Mouse (Mus musculus): ENCODE measurements around the gene Krt76. TPM values are rescaled to one million over a fixed set of nuclear protein-coding genes. Genes with fewer than 3 reads are reported as not detected.

The Krt76 gene
- total and polyA plus RNA-seq, 3 experiments = not detected

DNA sequence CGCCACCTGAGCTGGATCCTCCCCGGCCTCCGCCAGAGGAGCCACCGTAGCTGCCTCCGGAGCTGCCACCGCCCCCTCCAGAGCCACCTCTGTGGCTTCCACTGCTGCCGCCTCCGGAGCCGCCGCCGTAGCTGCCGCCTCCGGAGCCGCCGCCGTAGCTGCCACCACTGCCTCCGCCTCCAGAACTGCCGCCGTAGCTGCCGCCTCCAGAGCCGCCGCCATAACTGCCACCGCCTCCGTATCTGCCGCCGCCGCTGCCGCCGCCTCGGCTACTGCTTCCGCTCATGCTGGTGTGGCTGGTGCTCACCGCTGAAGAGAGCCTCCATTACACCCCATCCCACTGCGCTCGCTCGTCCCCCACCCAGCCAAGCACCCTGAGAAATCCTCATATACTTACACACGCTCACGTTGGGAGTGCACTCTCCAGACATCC lies 46.7 kb downstream of the Krt76 start:
- no peaks in the 10 kb centered on the region for H3K79me2 ChIP-seq (replicated peaks; ENCODE audit: control insufficient read depth, extremely low read depth, insufficient read depth, poor library complexity, severe bottlenecking)
- dilution Hi-C loops (cut with MboI; ENCODE audit: extremely low pct_ligation_motif_present, extremely low pct_unique_long_range_greater_than_20kb, low sequenced_read_pairs) = no loop called here
- TF ChIP-seq POLR2A (IDR thresholded peaks at IDR 0.05; ENCODE audit: low read depth, low read length) (no peak), IRF4 (IDR thresholded peaks at IDR 0.05; ENCODE audit: low read depth, low read length) (no peak), UBTF (IDR thresholded peaks at IDR 0.05; ENCODE audit: low read depth, low read length) (peak; percentile 73; the same call in 1 of the 2 replicates), CHD1 (IDR thresholded peaks at IDR 0.05; ENCODE audit: low read depth, low read length) (no peak), SIN3A (IDR thresholded peaks at IDR 0.05; ENCODE audit: low read length) (no peak)
- no peak overlapping the region for H3K27ac ChIP-seq (ENCODE audit: insufficient read depth, low read depth)
- no peaks in the 10 kb centered on the region for H3K36me3 ChIP-seq (replicated peaks in 1 of 2; ENCODE audit: control insufficient read depth in 1 of 2, insufficient read depth in 1 of 2, low read length in 1 of 2)
- no peaks in the 10 kb centered on the region for H3K4me1 ChIP-seq (ENCODE audit: control insufficient read depth in 1 of 2, insufficient read depth in 2 of 2)
- H3K4me3 ChIP-seq (replicated peaks in 1 of 3; ENCODE audit: low read depth in 2 of 3, low read length in 2 of 3, poor library complexity in 1 of 3) = peak overlapping the region in 1 of 3 experiments; percentile 47
- peak overlapping the region; percentile 14; the same call in 1 of the 2 replicates for H3K9ac ChIP-seq (ENCODE audit: insufficient read depth, low read depth)
- in situ Hi-C loops (cut with MboI; ENCODE audit: low pct_ligation_motif_present, low pct_unique_long_range_greater_than_20kb, low sequenced_read_pairs) = loop anchor here (10.0 kb wide), 1 partner anchor 129 kb away; no protein-coding TSS in a partner anchor
- H3K9me3 ChIP-seq (replicated peaks; ENCODE audit: low read length) = peaks cover under 1% of the 10 kb centered on the region
- DNase-seq (ENCODE audit: extremely low read depth) = no peak
- H3K27me3 ChIP-seq (replicated peaks) = peaks cover 92% of the 10 kb centered on the region
- peak overlapping the region; percentile 27 for H3K4me2 ChIP-seq (ENCODE audit: insufficient read depth, low read depth, poor library complexity, severe bottlenecking)

DNA sequence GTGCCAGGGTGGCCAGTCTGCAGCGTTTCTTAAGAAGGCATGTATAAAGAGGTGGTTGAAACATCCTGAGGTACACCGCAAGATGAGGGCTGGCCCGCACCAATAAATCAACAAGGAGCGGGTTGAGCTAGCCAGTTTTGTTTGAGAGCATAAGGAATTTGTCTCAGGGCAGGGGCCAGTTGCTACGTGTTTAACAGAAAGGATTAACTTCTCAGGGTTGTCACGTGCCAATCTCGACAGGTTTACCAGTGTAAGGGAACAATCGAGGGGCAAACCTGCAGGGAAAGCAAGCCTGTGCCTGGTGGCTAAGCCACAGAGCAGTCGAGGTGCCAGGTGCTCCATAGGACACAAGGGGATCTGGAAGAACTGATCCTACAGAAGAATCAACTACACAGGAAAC lies 49.5 kb downstream of the Krt76 start:
- Histone ChIP-seq H3K36me3 (replicated peaks in 1 of 2; ENCODE audit: control insufficient read depth in 1 of 2, insufficient read depth in 1 of 2, low read length in 1 of 2) (no peaks in the 10 kb centered on the region), H3K4me3 (replicated peaks in 1 of 3; ENCODE audit: low read depth in 2 of 3, low read length in 2 of 3, poor library complexity in 1 of 3) (no peak overlapping the region), H3K4me2 (ENCODE audit: insufficient read depth, low read depth, poor library complexity, severe bottlenecking) (no peak overlapping the region), H3K79me2 (replicated peaks; ENCODE audit: control insufficient read depth, extremely low read depth, insufficient read depth, poor library complexity, severe bottlenecking) (no peaks in the 10 kb centered on the region), H3K27me3 (replicated peaks) (peaks cover 92% of the 10 kb centered on the region), H3K9ac (ENCODE audit: insufficient read depth, low read depth) (no peak overlapping the region), H3K4me1 (ENCODE audit: control insufficient read depth in 1 of 2, insufficient read depth in 2 of 2) (no peaks in the 10 kb centered on the region), H3K9me3 (replicated peaks; ENCODE audit: low read length) (peaks cover 4% of the 10 kb centered on the region), H3K27ac (ENCODE audit: insufficient read depth, low read depth) (no peak overlapping the region)
- DNase-seq (ENCODE audit: extremely low read depth) = no peak
- dilution Hi-C loops (cut with MboI; ENCODE audit: extremely low pct_ligation_motif_present, extremely low pct_unique_long_range_greater_than_20kb, low sequenced_read_pairs) (no loop called here), in situ Hi-C loops (cut with MboI; ENCODE audit: low pct_ligation_motif_present, low pct_unique_long_range_greater_than_20kb, low sequenced_read_pairs) (loop anchor here (10.0 kb wide), 1 partner anchor 132 kb away; no protein-coding TSS in a partner anchor)
- TF ChIP-seq MXI1 (IDR thresholded peaks at IDR 0.05; ENCODE audit: low read depth, low read length) (no peak), IRF4 (IDR thresholded peaks at IDR 0.05; ENCODE audit: low read depth, low read length) (no peak), CTCF (conservative IDR thresholded peaks at IDR 0.05 in 1 of 2, IDR thresholded peaks at IDR 0.05 in 1 of 2; ENCODE audit: low read depth in 2 of 2, low read length in 2 of 2) (no peak), TBP (conservative IDR thresholded peaks at IDR 0.05; ENCODE audit: low read depth, low read length) (no peak), UBTF (IDR thresholded peaks at IDR 0.05; ENCODE audit: low read depth, low read length) (no peak), TCF12 (IDR thresholded peaks at IDR 0.05; ENCODE audit: low read depth, low read length) (no peak), POLR2AphosphoS2 (IDR thresholded peaks at IDR 0.05; ENCODE audit: low read depth, low read length) (no peak), NRF1 (IDR thresholded peaks at IDR 0.05; ENCODE audit: low read depth, low read length) (no peak), POLR2A (IDR thresholded peaks at IDR 0.05; ENCODE audit: low read depth, low read length) (no peak)

DNA sequence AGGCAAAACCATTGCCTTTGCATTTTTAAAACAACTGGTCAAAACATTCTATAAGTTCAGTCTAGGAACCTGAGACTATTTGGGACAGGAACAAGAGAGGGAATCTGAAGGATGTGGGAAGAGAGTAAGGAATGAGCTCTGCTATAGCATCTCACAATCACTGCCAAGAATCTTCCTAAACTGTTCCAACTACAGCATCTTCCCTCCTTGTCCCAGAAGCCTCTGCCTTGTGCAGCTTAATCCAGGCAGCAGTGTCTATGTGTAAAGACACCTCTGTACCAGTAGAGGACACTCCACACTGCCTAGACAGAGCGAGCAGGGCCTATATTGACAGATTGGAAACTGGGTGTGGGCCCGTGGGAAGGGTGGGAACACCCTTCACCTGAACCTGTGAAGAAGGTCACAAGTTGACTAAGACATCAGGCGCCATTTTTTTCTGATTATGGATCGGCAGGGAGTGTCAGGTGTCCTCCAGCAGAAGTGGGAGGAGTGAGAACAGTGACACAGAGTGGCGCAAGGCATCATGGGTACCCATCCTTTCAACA lies 57.9 kb downstream of the Krt76 start:
- peak; percentile 41 for TF ChIP-seq RAD21 (IDR thresholded peaks at IDR 0.05; ENCODE audit: low read depth, low read length)
- TF ChIP-seq SMC3 (IDR thresholded peaks at IDR 0.05; ENCODE audit: low read depth, low read length) = peak; percentile 41
- peak in 1 of 2 experiments; percentile 59; a peak in 2 of 4 replicates for TF ChIP-seq CTCF (conservative IDR thresholded peaks at IDR 0.05 in 1 of 2, IDR thresholded peaks at IDR 0.05 in 1 of 2; ENCODE audit: low read depth in 2 of 2, low read length in 2 of 2)
- no peak for TF ChIP-seq UBTF (IDR thresholded peaks at IDR 0.05; ENCODE audit: low read depth, low read length)
- Histone ChIP-seq H3K9me3 (replicated peaks; ENCODE audit: low read length) (no peaks in the 10 kb centered on the region), H3K4me3 (replicated peaks in 1 of 3; ENCODE audit: low read depth in 2 of 3, low read length in 2 of 3, poor library complexity in 1 of 3) (no peak overlapping the region), H3K9ac (ENCODE audit: insufficient read depth, low read depth) (no peak overlapping the region), H3K27me3 (replicated peaks) (peaks cover 91% of the 10 kb centered on the region), H3K36me3 (replicated peaks in 1 of 2; ENCODE audit: control insufficient read depth in 1 of 2, insufficient read depth in 1 of 2, low read length in 1 of 2) (no peaks in the 10 kb centered on the region), H3K27ac (ENCODE audit: insufficient read depth, low read depth) (no peak overlapping the region), H3K4me2 (ENCODE audit: insufficient read depth, low read depth, poor library complexity, severe bottlenecking) (peak overlapping the region; percentile 18), H3K79me2 (replicated peaks; ENCODE audit: control insufficient read depth, extremely low read depth, insufficient read depth, poor library complexity, severe bottlenecking) (no peaks in the 10 kb centered on the region), H3K4me1 (ENCODE audit: control insufficient read depth in 1 of 2, insufficient read depth in 2 of 2) (no peaks in the 10 kb centered on the region)
- dilution Hi-C loops (cut with MboI; ENCODE audit: extremely low pct_ligation_motif_present, extremely low pct_unique_long_range_greater_than_20kb, low sequenced_read_pairs) = no loop called here
- in situ Hi-C loops (cut with MboI; ENCODE audit: low pct_ligation_motif_present, low pct_unique_long_range_greater_than_20kb, low sequenced_read_pairs) = no loop called here
- no peak for DNase-seq (ENCODE audit: extremely low read depth)

Other genes starting within 250 kb of the Krt76 start
- gene Gm5478, start 245.5 kb downstream of the Krt76 start, total RNA-seq (2012; rRNA removed) = not detected in 2 replicates
- gene Gm5478, start 245.5 kb downstream of the Krt76 start, total RNA-seq (2014; rRNA removed) = not detected in 2 replicates
- not detected in 2 replicates for gene Gm5478, start 245.5 kb downstream of the Krt76 start, polyA plus RNA-seq (2012; ENCODE audit: insufficient read length, low read depth)
- not detected in 2 replicates for gene Krt6b, start 212.6 kb downstream of the Krt76 start, total RNA-seq (2012; rRNA removed)
- gene Krt6b, start 212.6 kb downstream of the Krt76 start, total RNA-seq (2014; rRNA removed) = not detected in 2 replicates
- gene Krt6b, start 212.6 kb downstream of the Krt76 start, polyA plus RNA-seq (2012; ENCODE audit: insufficient read length, low read depth) = not detected in 2 replicates
- not detected in 2 replicates for gene Krt6a, start 198.6 kb downstream of the Krt76 start, total RNA-seq (2012; rRNA removed)
- not detected in 2 replicates for gene Krt6a, start 198.6 kb downstream of the Krt76 start, total RNA-seq (2014; rRNA removed)
- gene Krt6a, start 198.6 kb downstream of the Krt76 start, polyA plus RNA-seq (2012; ENCODE audit: insufficient read length, low read depth) = not detected in 2 replicates
- not detected in 2 replicates for gene Krt5, start 180.0 kb downstream of the Krt76 start, total RNA-seq (2012; rRNA removed)
- not detected in 2 replicates for gene Krt5, start 180.0 kb downstream of the Krt76 start, total RNA-seq (2014; rRNA removed)
- not detected in 2 replicates for gene Krt5, start 180.0 kb downstream of the Krt76 start, polyA plus RNA-seq (2012; ENCODE audit: insufficient read length, low read depth)
- not detected in 2 replicates for gene Krt71, start 149.8 kb downstream of the Krt76 start, total RNA-seq (2012; rRNA removed)
- not detected in 2 replicates for gene Krt71, start 149.8 kb downstream of the Krt76 start, total RNA-seq (2014; rRNA removed)
- gene Krt71, start 149.8 kb downstream of the Krt76 start, polyA plus RNA-seq (2012; ENCODE audit: insufficient read length, low read depth) = not detected in 2 replicates
- not detected in 2 replicates for gene Krt72, start 106.5 kb downstream of the Krt76 start, total RNA-seq (2012; rRNA removed)
- not detected in 2 replicates for gene Krt72, start 106.5 kb downstream of the Krt76 start, total RNA-seq (2014; rRNA removed)
- not detected in 2 replicates for gene Krt72, start 106.5 kb downstream of the Krt76 start, polyA plus RNA-seq (2012; ENCODE audit: insufficient read length, low read depth)
- gene Krt73, start 90.6 kb downstream of the Krt76 start, total RNA-seq (2012; rRNA removed) = not detected in 2 replicates
- gene Krt73, start 90.6 kb downstream of the Krt76 start, total RNA-seq (2014; rRNA removed) = not detected in 2 replicates
- not detected in 2 replicates for gene Krt73, start 90.6 kb downstream of the Krt76 start, polyA plus RNA-seq (2012; ENCODE audit: insufficient read length, low read depth)
- gene Krt2, start 74.8 kb downstream of the Krt76 start, total RNA-seq (2012; rRNA removed) = not detected in 2 replicates
- not detected in 2 replicates for gene Krt2, start 74.8 kb downstream of the Krt76 start, total RNA-seq (2014; rRNA removed)
- not detected in 2 replicates for gene Krt2, start 74.8 kb downstream of the Krt76 start, polyA plus RNA-seq (2012; ENCODE audit: insufficient read length, low read depth)
- gene Krt1, start 42.1 kb downstream of the Krt76 start, total RNA-seq (2012; rRNA removed) = not detected in 2 replicates
- not detected in 2 replicates for gene Krt1, start 42.1 kb downstream of the Krt76 start, total RNA-seq (2014; rRNA removed)
- not detected in 2 replicates for gene Krt1, start 42.1 kb downstream of the Krt76 start, polyA plus RNA-seq (2012; ENCODE audit: insufficient read length, low read depth)
- gene Krt77, start 23.2 kb downstream of the Krt76 start, total RNA-seq (2012; rRNA removed) = not detected in 2 replicates
- not detected in 2 replicates for gene Krt77, start 23.2 kb downstream of the Krt76 start, total RNA-seq (2014; rRNA removed)
- not detected in 2 replicates for gene Krt77, start 23.2 kb downstream of the Krt76 start, polyA plus RNA-seq (2012; ENCODE audit: insufficient read length, low read depth)
- gene Krt4, start 31.8 kb upstream of the Krt76 start, total RNA-seq (2012; rRNA removed) = not detected in 2 replicates
- gene Krt4, start 31.8 kb upstream of the Krt76 start, total RNA-seq (2014; rRNA removed) = not detected in 2 replicates
- not detected in 2 replicates for gene Krt4, start 31.8 kb upstream of the Krt76 start, polyA plus RNA-seq (2012; ENCODE audit: insufficient read length, low read depth)
- gene Krt79, start 47.4 kb upstream of the Krt76 start, total RNA-seq (2012; rRNA removed) = not detected in 2 replicates
- gene Krt79, start 47.4 kb upstream of the Krt76 start, total RNA-seq (2014; rRNA removed) = not detected in 2 replicates
- gene Krt79, start 47.4 kb upstream of the Krt76 start, polyA plus RNA-seq (2012; ENCODE audit: insufficient read length, low read depth) = not detected in 2 replicates
- not detected in 2 replicates for gene Krt78, start 61.4 kb upstream of the Krt76 start, total RNA-seq (2012; rRNA removed)
- not detected in 2 replicates for gene Krt78, start 61.4 kb upstream of the Krt76 start, total RNA-seq (2014; rRNA removed)
- not detected in 2 replicates for gene Krt78, start 61.4 kb upstream of the Krt76 start, polyA plus RNA-seq (2012; ENCODE audit: insufficient read length, low read depth)
- gene Krt8, start 111.6 kb upstream of the Krt76 start, total RNA-seq (2012; rRNA removed) = not detected in 2 replicates
- gene Krt8, start 111.6 kb upstream of the Krt76 start, total RNA-seq (2014; rRNA removed) = not detected in 2 replicates
- gene Krt8, start 111.6 kb upstream of the Krt76 start, polyA plus RNA-seq (2012; ENCODE audit: insufficient read length, low read depth) = not detected in 2 replicates
- gene Krt18, start 135.3 kb upstream of the Krt76 start, total RNA-seq (2012; rRNA removed) = 0.13 and 0.21 TPM in 2 replicates
- not detected in 2 replicates for gene Krt18, start 135.3 kb upstream of the Krt76 start, total RNA-seq (2014; rRNA removed)
- gene Krt18, start 135.3 kb upstream of the Krt76 start, polyA plus RNA-seq (2012; ENCODE audit: insufficient read length, low read depth) = not detected in 2 replicates
- gene Eif4b, start 180.9 kb upstream of the Krt76 start, total RNA-seq (2012; rRNA removed) = 507 and 555 TPM in 2 replicates
- 492 and 536 TPM in 2 replicates for gene Eif4b, start 180.9 kb upstream of the Krt76 start, total RNA-seq (2014; rRNA removed)
- 652 and 950 TPM in 2 replicates for gene Eif4b, start 180.9 kb upstream of the Krt76 start, polyA plus RNA-seq (2012; ENCODE audit: insufficient read length, low read depth)
- 0.08 and 0.13 TPM in 2 replicates for gene Tns2, start 207.5 kb upstream of the Krt76 start, total RNA-seq (2012; rRNA removed)
- gene Tns2, start 207.5 kb upstream of the Krt76 start, total RNA-seq (2014; rRNA removed) = not detected in 2 replicates
- 0.34 and 0.49 TPM in 2 replicates for gene Tns2, start 207.5 kb upstream of the Krt76 start, polyA plus RNA-seq (2012; ENCODE audit: insufficient read length, low read depth)
- gene Spryd3, start 243.3 kb upstream of the Krt76 start, total RNA-seq (2012; rRNA removed) = 21.6 and 24.7 TPM in 2 replicates
- 19.6 and 21.5 TPM in 2 replicates for gene Spryd3, start 243.3 kb upstream of the Krt76 start, total RNA-seq (2014; rRNA removed)
- 25.7 and 33.5 TPM in 2 replicates for gene Spryd3, start 243.3 kb upstream of the Krt76 start, polyA plus RNA-seq (2012; ENCODE audit: insufficient read length, low read depth)